Mouse (Mus musculus): Measurements from ENCODE around the gene Akap2.
"Not testable (repeated sequence)": the region's sequence is repeated elsewhere in the genome, so short reads cannot be mapped to it uniquely, and the experiment has no call there.

Akap2 gene

GRCm38 (mm10) chr4:57867454-57867853 lies 150.0 kb downstream of the Akap2 start:
- no peak for DNase-seq (ENCODE audit: low spot score)

GRCm38 (mm10) chr4:57879137-57879536 lies 161.7 kb downstream of the Akap2 start:
- DNase-seq (ENCODE audit: low spot score), result no peak

GRCm38 (mm10) chr4:57879804-57880357 lies 162.4 kb downstream of the Akap2 start:
- peak; percentile 75 for DNase-seq (ENCODE audit: low spot score)

- DNase-seq (ENCODE audit: low spot score), result peak; percentile 29
Observed at GRCm38 (mm10) chr4:57883520-57884421, 166.3 kb downstream of the Akap2 start.

- DNase-seq (ENCODE audit: low spot score), result no peak
Observed at GRCm38 (mm10) chr4:57884511-57884910, 167.1 kb downstream of the Akap2 start.

GRCm38 (mm10) chr4:57885186-57885585 lies 167.7 kb downstream of the Akap2 start:
- no peak for DNase-seq (ENCODE audit: low spot score)

GRCm38 (mm10) chr4:57886066-57886887 lies 168.8 kb downstream of the Akap2 start:
- DNase-seq (ENCODE audit: low spot score), result no peak

- no peak for DNase-seq (ENCODE audit: low spot score)
Observed at GRCm38 (mm10) chr4:57886888-57887230, 169.4 kb downstream of the Akap2 start.

- DNase-seq (ENCODE audit: low spot score), result no peak
Observed at GRCm38 (mm10) chr4:57888246-57888645, 170.8 kb downstream of the Akap2 start.

- not testable (repeated sequence) for DNase-seq (ENCODE audit: low spot score)
Observed at GRCm38 (mm10) chr4:57888978-57889377, 171.5 kb downstream of the Akap2 start.

- peak; percentile 76 for DNase-seq (ENCODE audit: low spot score)
Observed at GRCm38 (mm10) chr4:57889773-57890172, 172.3 kb downstream of the Akap2 start.

GRCm38 (mm10) chr4:57892001-57892586 lies 174.6 kb downstream of the Akap2 start:
- no peak for DNase-seq (ENCODE audit: low spot score)

- DNase-seq (ENCODE audit: low spot score), result no peak
Observed at GRCm38 (mm10) chr4:57895140-57895539, 177.7 kb downstream of the Akap2 start.

GRCm38 (mm10) chr4:57895902-57896301 lies 178.4 kb downstream of the Akap2 start:
- DNase-seq (ENCODE audit: low spot score), result no peak

- DNase-seq (ENCODE audit: low spot score), result no peak
Observed at GRCm38 (mm10) chr4:57896631-57897030, 179.2 kb downstream of the Akap2 start.

GRCm38 (mm10) chr4:57901210-57901609 lies 183.8 kb downstream of the Akap2 start:
- peak; percentile 61 for DNase-seq (ENCODE audit: low spot score)

- no peak for DNase-seq (ENCODE audit: low spot score)
Observed at GRCm38 (mm10) chr4:57902619-57903018, 185.2 kb downstream of the Akap2 start.

- DNase-seq (ENCODE audit: low spot score), result peak; percentile 78
Observed at GRCm38 (mm10) chr4:57904211-57904610, 186.8 kb downstream of the Akap2 start.

GRCm38 (mm10) chr4:57904638-57905037 lies 187.2 kb downstream of the Akap2 start:
- no peak for DNase-seq (ENCODE audit: low spot score)

- no peak for DNase-seq (ENCODE audit: low spot score)
Observed at GRCm38 (mm10) chr4:57906708-57907107, 189.3 kb downstream of the Akap2 start.

GRCm38 (mm10) chr4:57908860-57909259 lies 191.4 kb downstream of the Akap2 start:
- DNase-seq (ENCODE audit: low spot score), result no peak

- DNase-seq (ENCODE audit: low spot score), result no peak
Observed at GRCm38 (mm10) chr4:57913021-57913420, 195.6 kb downstream of the Akap2 start.

All from adipocyte (in vitro differentiated cells).